Mouse (Mus musculus): Measurements from ENCODE around the gene Opcml. TPM values are rescaled to one million over a fixed set of nuclear protein-coding genes. Genes with fewer than 3 reads are reported as not detected.
A peak's percentile ranks its signal among the peaks of the same experiment; 100 is the strongest.

Gene Opcml
- polyA plus RNA-seq, 1 experiment from 2014 or later, result 3.4 TPM

DNA sequence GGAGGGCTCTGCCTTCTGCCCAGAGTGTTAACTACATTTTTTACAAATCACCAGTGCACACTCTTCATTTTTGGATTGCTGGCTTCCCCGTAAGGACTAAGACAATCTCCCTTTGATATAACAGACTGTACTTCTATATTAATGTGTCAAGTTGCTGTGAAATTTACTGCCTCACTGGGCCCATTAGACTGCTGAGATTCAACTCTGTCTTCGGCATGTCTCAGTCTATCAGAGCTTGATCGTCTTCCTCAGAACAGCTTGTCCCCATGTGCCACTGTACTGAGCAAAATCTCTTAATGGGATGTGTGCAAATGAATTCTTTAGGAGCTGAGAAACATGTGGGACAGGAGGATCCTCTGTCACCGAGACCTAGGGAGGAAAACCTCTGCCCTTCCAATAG, 970.9 kb downstream of the Opcml start:
- Histone ChIP-seq H3K27me3 (replicated peaks) (no peaks in the 10 kb centered on the region), H3K9ac (no peak overlapping the region), H3K4me3 (replicated peaks) (no peak overlapping the region), H3K4me1 (replicated peaks) (no peaks in the 10 kb centered on the region), H3K27ac (no peak overlapping the region), H3K36me3 (no peaks in the 10 kb centered on the region), H3K4me2 (replicated peaks) (no peak overlapping the region), H3K9me3 (no peaks in the 10 kb centered on the region)
- 75% methylated on average over 4 of the region's 4 CpGs for WGBS
- ATAC-seq, result no peak

DNA sequence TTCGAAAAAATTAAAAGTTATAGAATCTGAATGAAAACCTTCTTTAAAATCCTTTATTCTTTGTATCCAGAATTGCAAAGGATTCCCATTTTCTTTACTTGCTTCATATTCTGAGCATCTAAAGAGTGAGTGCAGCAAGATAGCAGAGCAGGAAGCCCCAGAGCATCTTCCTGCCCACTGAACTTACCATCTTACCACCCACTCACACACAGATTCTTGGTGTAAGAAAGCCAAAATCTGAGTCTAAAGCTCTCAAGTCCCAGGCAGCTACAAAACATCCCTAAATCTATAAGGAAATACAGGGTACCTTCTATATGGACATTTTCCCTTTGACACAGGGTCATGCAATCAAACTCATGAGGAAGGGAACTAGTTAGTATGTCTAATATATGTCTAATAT, 973.6 kb downstream of the Opcml start:
- no peak overlapping the region for H3K27ac ChIP-seq
- H3K4me1 ChIP-seq (replicated peaks), result no peaks in the 10 kb centered on the region
- ATAC-seq, result no peak
- H3K9me3 ChIP-seq, result no peaks in the 10 kb centered on the region
- H3K4me2 ChIP-seq (replicated peaks), result no peak overlapping the region
- H3K36me3 ChIP-seq, result no peaks in the 10 kb centered on the region
- H3K27me3 ChIP-seq (replicated peaks), result no peaks in the 10 kb centered on the region
- no peak overlapping the region for H3K4me3 ChIP-seq (replicated peaks)
- no peak overlapping the region for H3K9ac ChIP-seq
- WGBS, result 82% methylated on average over 1 of the region's 1 CpGs

DNA sequence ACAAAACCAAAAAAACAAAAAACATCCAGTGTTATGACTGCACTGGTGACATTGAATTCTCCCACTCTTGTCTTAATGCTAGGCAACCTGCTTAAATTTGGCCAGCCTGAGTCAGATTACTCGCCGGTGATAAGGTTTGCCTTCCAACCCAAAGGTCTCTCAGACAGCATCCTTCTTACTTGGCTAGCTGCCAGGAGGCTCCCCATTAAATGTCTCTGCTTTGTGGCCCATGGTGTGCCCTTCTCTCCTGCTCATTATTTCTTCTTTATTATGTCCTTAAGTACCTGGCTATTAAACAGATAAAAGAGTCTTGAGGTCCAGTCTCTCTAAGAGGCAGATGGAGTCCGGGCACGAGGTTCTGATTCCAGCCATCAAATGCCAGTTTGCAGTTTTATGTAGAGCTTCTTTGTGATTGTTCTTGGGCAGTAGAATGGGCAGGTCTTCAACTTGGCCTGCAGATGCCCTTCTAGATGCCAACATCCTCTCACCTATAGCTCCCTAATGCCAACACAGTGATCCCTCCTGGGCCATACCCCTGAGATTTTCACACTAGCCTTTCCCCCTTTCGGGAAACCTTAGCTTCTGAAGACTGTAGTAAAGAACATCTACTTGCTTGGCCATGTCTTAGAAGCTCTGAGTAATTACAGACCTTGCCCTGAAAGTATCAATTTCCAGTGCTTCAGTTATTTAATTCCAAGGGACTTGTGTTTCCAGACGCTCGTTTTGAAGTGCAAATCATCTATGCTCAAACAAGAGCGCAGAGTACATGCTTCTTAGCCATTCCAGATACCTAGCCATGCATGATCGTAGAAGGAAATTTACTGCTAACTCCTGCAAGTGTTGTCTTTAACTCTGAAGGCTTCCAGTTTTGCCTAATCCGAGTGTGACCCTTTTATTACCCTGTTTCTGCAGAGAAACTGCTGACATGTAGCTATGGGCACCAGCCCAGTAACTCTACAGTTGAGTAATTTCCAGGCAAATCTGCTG, 986.2 kb downstream of the Opcml start:
- 56% methylated on average over 10 of the region's 10 CpGs for WGBS
- H3K4me3 ChIP-seq (replicated peaks), result no peak overlapping the region
- no peak overlapping the region for H3K27ac ChIP-seq
- no peaks in the 10 kb centered on the region for H3K9me3 ChIP-seq
- H3K36me3 ChIP-seq, result no peaks in the 10 kb centered on the region
- no peak overlapping the region for H3K4me2 ChIP-seq (replicated peaks)
- H3K9ac ChIP-seq, result no peak overlapping the region
- H3K27me3 ChIP-seq (replicated peaks), result no peaks in the 10 kb centered on the region
- H3K4me1 ChIP-seq (replicated peaks), result no peaks in the 10 kb centered on the region
- ATAC-seq, result no peak

DNA sequence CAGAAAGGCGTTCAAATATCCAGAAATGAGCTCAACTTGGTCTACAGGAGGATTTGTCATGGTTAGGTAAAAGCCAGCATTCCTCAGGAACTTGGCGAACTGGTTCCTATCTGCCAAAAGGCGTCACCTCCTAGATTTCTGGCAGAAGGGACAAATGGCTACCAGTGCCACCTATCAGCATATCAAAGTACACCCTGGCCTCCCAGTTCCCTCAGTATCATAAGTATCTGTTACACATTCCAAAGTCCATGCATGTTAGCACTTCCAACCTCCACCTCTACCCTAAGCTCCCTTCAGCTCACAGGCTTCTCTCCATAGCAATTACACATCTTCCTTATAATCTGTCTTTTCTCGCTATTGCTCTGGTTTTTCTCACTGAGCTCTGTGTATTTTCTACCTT, 993.3 kb downstream of the Opcml start:
- Histone ChIP-seq H3K27me3 (replicated peaks) (no peaks in the 10 kb centered on the region), H3K4me3 (replicated peaks) (no peak overlapping the region), H3K27ac (no peak overlapping the region), H3K9ac (no peak overlapping the region), H3K4me2 (replicated peaks) (no peak overlapping the region), H3K36me3 (no peaks in the 10 kb centered on the region), H3K4me1 (replicated peaks) (no peaks in the 10 kb centered on the region), H3K9me3 (no peaks in the 10 kb centered on the region)
- 28% methylated on average over 4 of the region's 4 CpGs for WGBS
- ATAC-seq, result peak; percentile 92

DNA sequence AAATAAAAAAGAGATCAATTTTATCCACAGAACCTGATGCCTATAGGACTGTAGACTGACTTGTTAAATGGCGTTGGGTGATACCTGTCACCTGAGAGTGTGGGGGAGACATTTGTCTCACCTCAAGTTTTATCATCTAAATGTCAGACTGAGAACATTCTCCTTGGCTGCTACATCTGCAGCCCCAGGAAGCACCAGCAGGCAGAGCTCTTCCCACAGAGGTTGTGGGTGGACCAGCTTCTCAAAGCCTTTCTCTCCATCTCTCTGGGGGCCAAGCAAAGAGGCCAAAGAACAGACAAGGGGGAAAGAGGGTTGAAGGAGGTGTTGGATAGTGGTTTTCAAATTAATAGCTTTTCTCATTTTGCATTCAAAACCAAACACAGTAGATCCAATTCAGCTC, 998.9 kb downstream of the Opcml start:
- Histone ChIP-seq H3K9ac (no peak overlapping the region), H3K27me3 (replicated peaks) (no peaks in the 10 kb centered on the region), H3K27ac (no peak overlapping the region), H3K9me3 (no peaks in the 10 kb centered on the region), H3K4me2 (replicated peaks) (no peak overlapping the region), H3K36me3 (no peaks in the 10 kb centered on the region), H3K4me3 (replicated peaks) (no peak overlapping the region), H3K4me1 (replicated peaks) (no peaks in the 10 kb centered on the region)
- WGBS, result 90% methylated on average over 1 of the region's 1 CpGs
- no peak for ATAC-seq

DNA sequence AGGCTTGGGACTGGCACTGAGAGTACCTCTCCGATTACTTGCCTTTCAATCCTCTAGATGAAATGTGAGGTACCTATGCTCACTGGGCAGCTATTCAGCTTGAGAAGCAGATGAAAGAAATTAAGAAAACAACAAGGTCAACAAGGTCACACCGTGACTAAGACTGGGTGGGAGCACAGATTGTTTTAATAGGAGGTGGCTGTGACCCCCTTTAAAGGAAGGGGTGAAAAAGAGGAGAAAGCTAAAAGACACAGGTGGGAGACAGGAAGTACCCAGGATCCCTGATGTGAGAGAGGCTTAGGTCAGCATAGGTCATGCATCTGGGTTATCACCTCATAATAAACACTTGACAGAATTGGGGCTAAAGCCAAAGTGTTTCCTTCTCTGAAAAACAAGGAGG, 1009.5 kb downstream of the Opcml start:
- Histone ChIP-seq H3K27ac (no peak overlapping the region), H3K4me3 (replicated peaks) (no peak overlapping the region), H3K36me3 (no peaks in the 10 kb centered on the region), H3K4me1 (replicated peaks) (no peaks in the 10 kb centered on the region), H3K9me3 (no peaks in the 10 kb centered on the region), H3K9ac (no peak overlapping the region), H3K27me3 (replicated peaks) (no peaks in the 10 kb centered on the region), H3K4me2 (replicated peaks) (no peak overlapping the region)
- no peak for ATAC-seq
- WGBS, result 29% methylated on average over 2 of the region's 2 CpGs

DNA sequence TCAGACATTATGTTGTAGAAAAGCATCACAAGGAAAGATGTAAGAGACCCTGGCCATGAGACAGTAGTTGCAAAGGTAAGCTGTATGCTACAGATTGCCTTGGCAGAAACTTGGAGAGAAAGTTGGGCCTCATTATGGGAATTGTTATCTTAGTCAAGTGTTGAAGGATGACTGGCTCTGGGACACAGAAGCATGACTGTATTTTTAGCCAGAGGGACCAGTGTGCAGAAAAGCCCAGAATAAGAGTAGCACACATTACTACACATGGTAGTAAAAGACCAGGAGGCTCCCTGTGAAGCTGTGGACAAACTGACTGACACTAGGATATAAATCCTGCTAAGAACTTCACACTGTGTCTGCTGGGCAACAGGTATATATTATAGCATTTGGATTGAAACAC, 1016.1 kb downstream of the Opcml start:
- Histone ChIP-seq H3K9ac (no peak overlapping the region), H3K4me2 (replicated peaks) (no peak overlapping the region), H3K36me3 (no peaks in the 10 kb centered on the region), H3K4me3 (replicated peaks) (no peak overlapping the region), H3K9me3 (no peaks in the 10 kb centered on the region), H3K4me1 (replicated peaks) (no peaks in the 10 kb centered on the region), H3K27me3 (replicated peaks) (no peaks in the 10 kb centered on the region), H3K27ac (no peak overlapping the region)
- ATAC-seq, result no peak

DNA sequence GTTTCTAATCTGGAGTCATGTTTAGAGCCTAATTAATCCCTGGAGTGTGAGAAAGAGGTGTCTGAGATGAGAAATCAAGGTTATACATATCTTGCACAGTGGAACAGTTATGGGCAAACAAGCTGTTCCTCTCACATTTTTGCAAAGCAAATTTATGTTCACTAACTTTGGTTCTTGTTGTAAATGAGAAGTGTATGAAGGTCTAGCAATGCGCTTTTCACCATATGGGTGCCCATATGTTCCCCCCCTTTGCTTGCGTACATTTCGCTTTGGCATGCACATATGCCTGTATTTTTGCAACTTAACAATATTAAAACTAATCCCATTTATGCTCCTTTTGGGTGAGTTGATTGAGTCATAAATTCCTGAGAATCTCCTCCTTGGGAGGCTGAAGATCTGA, 1031.5 kb downstream of the Opcml start:
- Histone ChIP-seq H3K9me3 (no peaks in the 10 kb centered on the region), H3K4me3 (replicated peaks) (no peak overlapping the region), H3K27ac (no peak overlapping the region), H3K36me3 (no peaks in the 10 kb centered on the region), H3K4me2 (replicated peaks) (no peak overlapping the region), H3K27me3 (replicated peaks) (no peaks in the 10 kb centered on the region), H3K9ac (no peak overlapping the region), H3K4me1 (replicated peaks) (no peaks in the 10 kb centered on the region)
- ATAC-seq, result no peak
- 97% methylated on average over 3 of the region's 3 CpGs for WGBS

DNA sequence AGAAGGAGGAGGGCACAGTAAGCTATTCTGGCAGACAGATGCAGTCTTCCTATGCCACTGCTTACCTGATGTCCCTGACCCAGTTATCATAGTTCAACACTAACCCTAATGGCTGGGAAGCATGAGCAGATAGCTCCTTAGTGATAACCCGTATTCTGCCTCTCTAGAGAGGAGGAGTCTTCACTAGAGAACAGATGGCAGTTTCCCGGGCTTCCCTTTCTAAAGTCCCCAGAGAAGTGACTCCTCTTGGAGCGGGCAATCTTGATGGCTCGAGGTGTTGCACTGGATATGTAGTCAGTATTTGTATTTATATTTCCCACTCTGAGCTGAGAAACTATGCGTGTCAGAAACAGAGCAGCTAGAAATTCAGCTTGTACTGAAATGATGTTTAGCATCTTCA, 1031.9 kb downstream of the Opcml start:
- Histone ChIP-seq H3K4me1 (replicated peaks) (no peaks in the 10 kb centered on the region), H3K9me3 (no peaks in the 10 kb centered on the region), H3K27ac (no peak overlapping the region), H3K36me3 (no peaks in the 10 kb centered on the region), H3K4me2 (replicated peaks) (no peak overlapping the region), H3K27me3 (replicated peaks) (no peaks in the 10 kb centered on the region), H3K4me3 (replicated peaks) (no peak overlapping the region), H3K9ac (no peak overlapping the region)
- ATAC-seq, result no peak
- WGBS, result 73% methylated on average over 5 of the region's 5 CpGs

DNA sequence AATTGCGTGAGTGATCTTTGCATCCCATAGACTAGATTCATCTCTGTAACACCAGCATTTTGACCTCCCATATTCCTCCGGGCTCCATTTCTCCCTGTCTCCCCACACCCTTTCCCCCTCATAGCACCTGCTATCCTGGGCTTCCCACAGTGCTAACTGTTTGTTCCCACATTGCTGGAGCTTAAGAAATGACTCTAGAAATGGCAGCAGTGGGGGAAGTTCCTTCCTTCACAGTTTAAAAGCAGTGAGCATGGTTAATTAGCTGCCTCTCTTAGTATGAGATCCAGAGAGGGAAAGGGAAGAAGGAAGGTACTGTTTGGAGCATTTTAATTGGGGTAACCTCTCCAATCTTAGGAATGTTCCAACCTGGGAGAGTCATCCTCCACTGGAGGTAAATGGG, 1035.2 kb downstream of the Opcml start:
- H3K4me3 ChIP-seq (replicated peaks), result no peak overlapping the region
- H3K9ac ChIP-seq, result no peak overlapping the region
- H3K4me1 ChIP-seq (replicated peaks), result no peaks in the 10 kb centered on the region
- no peaks in the 10 kb centered on the region for H3K36me3 ChIP-seq
- ATAC-seq, result no peak
- H3K9me3 ChIP-seq, result no peaks in the 10 kb centered on the region
- WGBS, result 84% methylated on average over 2 of the region's 2 CpGs
- no peak overlapping the region for H3K4me2 ChIP-seq (replicated peaks)
- no peaks in the 10 kb centered on the region for H3K27me3 ChIP-seq (replicated peaks)
- H3K27ac ChIP-seq, result no peak overlapping the region

DNA sequence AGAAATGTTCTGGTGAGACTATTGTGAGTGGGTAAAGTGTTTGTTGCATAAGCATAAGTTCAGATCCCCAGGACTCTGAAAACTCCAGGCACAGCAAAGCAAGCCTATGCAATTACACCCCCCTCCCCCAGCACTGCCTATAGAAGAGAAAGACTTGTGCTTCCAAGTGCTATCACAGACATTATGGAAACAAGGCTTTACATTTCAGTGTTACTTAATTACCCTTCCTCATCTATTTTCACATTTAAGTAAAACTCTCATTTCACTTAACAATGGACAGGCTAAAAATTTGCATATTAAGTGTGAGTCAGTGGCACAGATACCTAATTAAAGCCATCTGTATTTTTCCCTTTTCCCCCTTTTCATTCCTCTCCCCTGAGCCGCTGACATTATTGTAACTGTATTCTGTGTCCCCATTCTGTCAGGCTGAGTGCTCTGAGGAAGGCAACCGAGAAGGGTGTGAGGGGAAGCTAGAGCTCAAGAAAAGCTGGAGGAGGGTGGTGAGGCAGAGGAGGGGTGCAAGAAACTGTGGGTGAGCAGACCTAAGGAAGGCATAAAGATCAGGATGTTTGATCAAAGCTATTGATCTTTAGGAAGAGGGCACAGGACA, 1055.5 kb downstream of the Opcml start:
- H3K9ac ChIP-seq, result no peak overlapping the region
- H3K36me3 ChIP-seq, result no peaks in the 10 kb centered on the region
- no peak overlapping the region for H3K4me3 ChIP-seq (replicated peaks)
- H3K27ac ChIP-seq, result no peak overlapping the region
- H3K27me3 ChIP-seq (replicated peaks), result no peaks in the 10 kb centered on the region
- H3K4me1 ChIP-seq (replicated peaks), result no peaks in the 10 kb centered on the region
- WGBS, result 65% methylated on average over 2 of the region's 2 CpGs
- no peaks in the 10 kb centered on the region for H3K9me3 ChIP-seq
- ATAC-seq, result no peak
- no peak overlapping the region for H3K4me2 ChIP-seq (replicated peaks)

DNA sequence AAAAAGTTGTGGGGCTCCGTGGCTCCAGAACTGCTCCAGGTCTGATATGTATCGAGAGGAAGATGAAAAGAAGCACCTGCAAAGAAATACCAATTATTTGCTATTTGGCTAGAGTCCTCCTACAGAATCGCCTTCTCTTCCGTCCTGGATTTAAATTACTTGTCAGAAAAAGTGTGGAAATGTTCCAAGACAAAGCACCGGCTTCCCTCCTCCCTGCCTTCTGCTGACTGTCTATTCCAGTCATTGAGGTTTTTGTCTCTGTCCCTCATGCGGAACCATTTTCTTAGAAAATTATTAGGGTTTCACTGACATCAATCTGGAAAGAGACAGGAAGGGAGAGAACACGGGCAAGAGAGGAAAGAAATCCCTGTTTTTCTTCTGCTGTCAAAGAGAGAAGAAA, 1065.3 kb downstream of the Opcml start:
- Histone ChIP-seq H3K4me1 (replicated peaks) (no peaks in the 10 kb centered on the region), H3K9ac (no peak overlapping the region), H3K4me2 (replicated peaks) (no peak overlapping the region), H3K9me3 (no peaks in the 10 kb centered on the region), H3K36me3 (no peaks in the 10 kb centered on the region), H3K4me3 (replicated peaks) (no peak overlapping the region), H3K27ac (no peak overlapping the region), H3K27me3 (replicated peaks) (no peaks in the 10 kb centered on the region)
- no peak for ATAC-seq
- WGBS, result 51% methylated on average over 7 of the region's 7 CpGs

DNA sequence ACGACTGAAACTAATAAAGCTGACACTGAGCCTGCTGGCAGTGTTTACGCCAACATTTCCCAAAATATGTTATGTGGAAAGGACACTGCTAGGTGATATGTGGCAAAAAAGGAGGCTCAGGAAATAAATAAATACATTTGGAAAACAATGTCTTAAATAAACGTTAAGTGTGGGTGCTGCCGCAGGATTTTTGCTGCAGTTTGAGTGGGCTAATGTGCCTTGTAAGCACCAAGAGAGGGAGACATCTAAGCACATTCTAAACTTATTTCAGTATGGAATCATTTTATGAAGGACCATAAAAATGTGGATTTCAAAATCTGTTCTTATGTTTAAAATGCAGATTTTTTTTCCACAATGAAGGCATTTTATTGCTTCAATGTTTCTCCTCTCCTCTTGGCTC, 1071.4 kb downstream of the Opcml start:
- WGBS, result 69% methylated on average over 4 of the region's 4 CpGs
- no peaks in the 10 kb centered on the region for H3K27me3 ChIP-seq (replicated peaks)
- no peak for ATAC-seq
- H3K4me3 ChIP-seq (replicated peaks), result no peak overlapping the region
- H3K27ac ChIP-seq, result no peak overlapping the region
- no peaks in the 10 kb centered on the region for H3K4me1 ChIP-seq (replicated peaks)
- no peak overlapping the region for H3K9ac ChIP-seq
- no peaks in the 10 kb centered on the region for H3K9me3 ChIP-seq
- H3K4me2 ChIP-seq (replicated peaks), result no peak overlapping the region
- no peaks in the 10 kb centered on the region for H3K36me3 ChIP-seq
